Mouse (Mus musculus) heart, postnatal 14 days (tissue): Measurements from ENCODE around the gene Rabepk. TPM values are rescaled to one million over a fixed set of nuclear protein-coding genes. Genes with fewer than 3 reads are reported as not detected.
"Not testable (repeated sequence)": the region's sequence is repeated elsewhere in the genome, so short reads cannot be mapped to it uniquely, and the experiment has no call there.

Experiments
- DNase-seq, 2 experiments: peaks; one replicate each; pipeline ENCODE4 v3.0.0; 2021 to 2022
- intact Hi-C: fragments of 180-260 bp; cut with DNase I; formaldehyde crosslinking; loops from one replicate; pipeline ENCODE4 v1.15.1; 2025
- total RNA-seq, 2 experiments: library from RNA; stranded (reverse); gene quantifications; 2 replicates each; pipeline ENCODE4 v1.2.3; 2021

Rabepk gene
- total RNA-seq, 2 experiments from 2014 or later: 9.3 to 13.1 TPM

- intact Hi-C loops: no loop called here
Measured at GRCm38 (mm10) chr2:34771368-34772226, 28.1 kb downstream of the Rabepk start, which contains the start of gene Hspa5. Gene Hspa5, plus strand, starts transcription at chr2:34771970.

GRCm38 (mm10) chr2:34770951-34771350 is 28.8 kb downstream of the Rabepk start:
- no peak for DNase-seq
- intact Hi-C loops: no loop called here

More at GRCm38 (mm10) chr2:34771368-34772226, 28.1 kb downstream of the Rabepk start, which contains the start of gene Hspa5:
- DNase-seq: peak; percentile 97 to 98

- intact Hi-C loops: no loop called here
- DNase-seq: no peak
Measured at GRCm38 (mm10) chr2:34770049-34770448, 29.7 kb downstream of the Rabepk start.

- no peak for DNase-seq
- intact Hi-C loops: no loop called here
Measured at GRCm38 (mm10) chr2:34764801-34765200, 34.9 kb downstream of the Rabepk start.

- DNase-seq: no peak
- intact Hi-C loops: no loop called here
Measured at GRCm38 (mm10) chr2:34762872-34763271, 36.8 kb downstream of the Rabepk start.

GRCm38 (mm10) chr2:34762174-34762573 is 37.5 kb downstream of the Rabepk start:
- intact Hi-C loops: no loop called here
- DNase-seq: no peak

GRCm38 (mm10) chr2:34761272-34761671 is 38.4 kb downstream of the Rabepk start:
- DNase-seq, intact Hi-C loops: not testable (repeated sequence)

GRCm38 (mm10) chr2:34757341-34757740 is 42.4 kb downstream of the Rabepk start:
- intact Hi-C loops: no loop called here
- no peak for DNase-seq

- intact Hi-C loops: no loop called here
- DNase-seq: peak; percentile 8 to 18
Measured at GRCm38 (mm10) chr2:34754551-34755358, 45.0 kb downstream of the Rabepk start, which contains the start of gene Gapvd1. Gene Gapvd1, minus strand, starts transcription at chr2:34755232.

GRCm38 (mm10) chr2:34753811-34754550 is 45.7 kb downstream of the Rabepk start:
- intact Hi-C loops: no loop called here
- DNase-seq: peak; percentile 94 to 95

GRCm38 (mm10) chr2:34750245-34750644 is 49.5 kb downstream of the Rabepk start:
- no peak for DNase-seq
- intact Hi-C loops: no loop called here

GRCm38 (mm10) chr2:34748479-34748878 is 51.2 kb downstream of the Rabepk start:
- intact Hi-C loops: no loop called here

GRCm38 (mm10) chr2:34745673-34746072 is 54.0 kb downstream of the Rabepk start:
- intact Hi-C loops: no loop called here
- DNase-seq: no peak

More at GRCm38 (mm10) chr2:34748479-34748878, 51.2 kb downstream of the Rabepk start:
- no peak for DNase-seq

- intact Hi-C loops: no loop called here
- DNase-seq: no peak
Measured at GRCm38 (mm10) chr2:34744476-34744875, 55.2 kb downstream of the Rabepk start.

- intact Hi-C loops: no loop called here
- no peak for DNase-seq
Measured at GRCm38 (mm10) chr2:34742675-34743074, 57.0 kb downstream of the Rabepk start.

- intact Hi-C loops: no loop called here
- DNase-seq: no peak
Measured at GRCm38 (mm10) chr2:34741390-34742159, 58.1 kb downstream of the Rabepk start.

GRCm38 (mm10) chr2:34739684-34740391 is 59.9 kb downstream of the Rabepk start:
- intact Hi-C loops: no loop called here
- no peak for DNase-seq

- no peak for DNase-seq
Measured at GRCm38 (mm10) chr2:34737911-34738310, 61.8 kb downstream of the Rabepk start.

GRCm38 (mm10) chr2:34736626-34737025 is 63.1 kb downstream of the Rabepk start:
- no peak for DNase-seq
- intact Hi-C loops: no loop called here

More at GRCm38 (mm10) chr2:34737911-34738310, 61.8 kb downstream of the Rabepk start:
- intact Hi-C loops: no loop called here
